Mouse (Mus musculus) heart, adult 18-20 months (tissue): ENCODE results near the gene Gstt3. TPM values are rescaled to one million over a fixed set of nuclear protein-coding genes. Genes with fewer than 3 reads are reported as not detected.
"Not testable (repeated sequence)": the region's sequence is repeated elsewhere in the genome, so short reads cannot be mapped to it uniquely, and the experiment has no call there.

Experiments used
- DNase-seq, 2 experiments: peaks; one replicate each; pipeline ENCODE4 v3.0.0; 2021 to 2022; ENCODE audit warnings: mixed read lengths in 1 of 2
- total RNA-seq, 2 experiments: library from RNA; stranded (reverse); gene quantifications; 2 replicates each; pipeline ENCODE4 v1.2.3; 2021

Gene Gstt3
- total RNA-seq, 2 experiments from 2014 or later: 3.7 to 5.0 TPM

DNA sequence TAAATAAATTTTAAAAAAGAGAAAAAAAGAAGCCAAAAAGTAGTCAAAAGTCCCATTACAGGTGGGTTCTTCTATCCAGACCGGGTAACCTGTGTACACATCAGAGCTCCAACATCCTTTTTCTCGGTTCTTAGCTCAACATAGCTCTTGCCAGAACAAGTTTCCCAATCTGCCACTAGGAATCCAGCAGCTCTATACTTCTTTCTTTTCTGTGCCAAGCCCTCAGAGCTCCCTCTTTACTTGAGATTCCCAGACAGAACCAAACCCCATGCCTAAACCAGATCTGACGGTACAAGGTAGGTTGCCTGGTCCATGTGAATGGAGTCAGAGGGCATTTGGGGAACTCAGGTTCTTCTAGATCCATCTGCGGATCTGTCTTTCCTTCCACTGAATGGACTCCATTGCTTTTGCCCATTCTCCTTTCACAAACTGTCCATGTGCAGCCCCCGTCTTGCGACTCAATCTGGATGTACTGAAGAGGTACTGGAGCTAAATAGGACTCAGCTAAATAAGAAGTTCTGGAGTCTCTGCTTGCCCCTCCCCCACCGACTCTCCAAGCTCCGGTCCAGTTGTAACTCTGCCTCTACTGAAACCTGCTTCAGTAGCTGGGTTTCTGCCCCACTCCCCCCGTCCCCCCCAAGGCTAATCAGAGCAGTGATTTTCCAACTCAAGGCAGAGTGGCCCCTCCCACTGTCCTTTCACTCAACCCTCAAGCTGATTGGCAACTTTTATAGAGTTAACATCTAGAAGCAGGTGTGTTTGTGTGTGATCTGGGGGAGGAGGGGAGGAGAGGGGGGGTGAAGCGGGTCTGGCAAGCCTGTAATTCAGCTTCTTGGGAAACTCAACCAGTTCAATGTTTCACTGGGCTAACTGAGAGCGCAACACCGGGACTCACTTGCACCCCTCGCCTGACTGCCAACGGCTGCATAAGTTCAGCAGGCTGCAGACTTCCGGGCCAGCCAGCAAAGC lies 1.7 kb downstream of the Gstt3 start:
- no peak for DNase-seq

DNA sequence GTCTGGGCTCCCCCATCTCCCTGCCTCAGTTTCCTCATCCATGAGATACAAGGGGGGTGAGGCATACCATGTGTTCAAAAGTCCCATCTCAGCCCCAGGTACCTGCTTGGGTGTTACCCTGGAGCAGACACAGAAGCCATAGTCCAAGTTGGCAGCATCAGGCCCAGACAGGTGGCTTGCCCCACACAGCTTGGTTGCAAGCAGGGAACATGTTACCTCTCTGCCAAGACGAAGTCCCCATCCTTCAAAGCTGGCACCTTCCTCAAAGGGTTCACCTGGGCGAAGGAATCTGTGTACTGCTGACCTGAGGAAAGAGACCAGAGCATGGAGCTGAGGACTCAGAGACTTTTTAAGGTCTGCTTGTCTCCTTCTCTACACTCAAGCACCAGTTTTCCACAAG lies 3.3 kb downstream of the Gstt3 start:
- DNase-seq: no peak

DNA sequence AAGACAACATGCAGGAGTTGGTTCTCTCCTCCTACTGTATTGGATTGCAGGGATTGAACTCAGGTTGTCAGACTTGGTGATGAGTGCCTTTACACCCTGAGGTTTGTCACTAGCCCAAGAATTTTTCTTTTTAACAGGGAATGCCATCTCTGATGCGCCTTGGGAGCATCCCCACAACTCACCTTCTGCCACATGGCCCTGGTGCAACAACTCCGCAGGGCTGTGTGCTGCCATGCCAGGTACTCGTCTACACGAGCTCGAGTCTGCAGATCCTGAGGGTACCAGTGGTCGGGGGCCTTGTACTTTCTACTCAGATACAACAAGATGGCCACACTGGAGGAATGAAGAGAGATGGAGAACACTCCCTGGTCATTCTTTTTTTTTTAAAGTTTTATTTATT lies 4.7 kb downstream of the Gstt3 start:
- DNase-seq: no peak

DNA sequence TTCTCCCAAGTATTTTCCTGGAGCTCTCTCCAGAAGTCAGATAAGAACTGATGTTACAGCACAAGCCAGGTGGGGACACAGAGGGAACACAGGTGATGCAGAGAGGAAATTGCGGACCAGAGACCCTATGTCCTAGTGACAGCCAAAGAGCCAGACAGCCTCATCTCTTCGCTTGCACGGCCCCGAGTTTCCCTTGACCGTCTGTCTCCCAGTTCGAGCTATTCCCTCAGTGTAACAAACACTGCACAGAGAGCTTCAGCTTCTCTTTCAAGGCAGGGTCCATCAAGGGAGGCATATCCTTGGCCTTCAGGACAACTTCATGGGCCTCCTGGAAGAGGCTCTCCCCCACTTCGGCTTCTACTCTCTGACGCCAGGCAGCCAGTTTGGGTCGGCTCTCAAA lies 6.6 kb downstream of the Gstt3 start:
- no peak for DNase-seq

DNA sequence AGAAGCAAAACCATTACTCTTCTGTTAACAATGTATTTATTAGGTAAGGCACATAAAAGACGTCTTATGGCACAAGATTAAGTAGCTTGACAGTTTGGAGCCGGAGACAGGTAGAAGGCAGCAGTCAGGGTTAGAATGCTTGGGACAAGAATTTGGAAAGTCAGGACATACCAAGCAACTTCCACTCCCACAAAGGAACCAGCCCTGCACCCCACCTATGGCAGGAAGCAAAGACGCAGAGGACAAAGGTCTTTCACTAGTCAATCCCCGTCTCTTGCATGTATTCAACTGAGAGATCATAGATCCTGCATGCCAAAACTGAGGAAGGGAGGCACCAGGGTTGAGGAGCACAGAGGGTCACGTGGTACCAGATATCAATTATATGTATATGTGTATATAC lies 7.1 kb downstream of the Gstt3 start:
- DNase-seq: no peak

DNA sequence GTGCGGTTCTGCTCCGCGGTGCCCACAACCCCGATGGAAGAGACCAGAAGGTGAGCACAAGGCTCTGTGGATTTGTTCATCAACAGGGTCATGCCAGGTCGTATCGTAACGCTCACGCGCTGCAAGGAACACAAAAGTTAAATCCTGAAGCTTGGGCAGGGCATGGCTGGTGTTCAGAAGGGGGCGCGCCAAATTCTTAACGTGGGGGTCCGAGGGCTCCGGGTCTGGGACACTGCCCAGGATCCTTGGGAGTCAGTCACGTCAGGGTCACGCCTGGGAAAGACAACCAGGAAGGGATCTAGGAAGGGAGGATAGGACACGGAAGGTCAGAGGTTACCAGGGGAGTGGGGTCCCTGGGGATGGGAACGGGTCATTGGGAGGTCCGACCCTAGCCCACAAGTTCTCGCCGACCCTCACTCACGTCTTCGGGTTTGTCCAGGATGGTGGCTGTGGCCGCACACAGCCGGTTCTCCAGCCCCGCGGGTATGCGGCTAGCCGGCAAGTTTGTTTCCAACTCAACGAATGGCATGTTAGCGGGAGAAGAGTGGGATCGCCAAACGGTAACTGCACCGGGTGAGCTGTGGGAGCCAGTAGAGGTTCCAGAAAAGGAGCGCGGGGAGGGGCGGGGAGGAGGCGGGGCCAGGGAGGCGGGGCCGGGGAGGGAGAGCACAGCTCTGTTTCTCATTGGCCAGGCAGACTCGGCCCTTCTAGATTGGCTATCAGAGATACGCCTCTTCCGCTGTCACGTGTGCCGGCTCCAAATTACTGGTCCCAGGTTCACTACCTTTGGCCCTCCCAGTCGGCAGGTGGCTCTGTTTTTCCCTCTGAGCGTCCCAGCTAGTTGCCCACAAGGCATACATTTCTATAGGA lies 8.2 kb downstream of the Gstt3 start, which contains the start of gene Ddt:
Ddt (minus strand) TSS at position 620 of the 870 bp plus-strand sequence.
- peak; percentile 85 to 92 for DNase-seq

DNA sequence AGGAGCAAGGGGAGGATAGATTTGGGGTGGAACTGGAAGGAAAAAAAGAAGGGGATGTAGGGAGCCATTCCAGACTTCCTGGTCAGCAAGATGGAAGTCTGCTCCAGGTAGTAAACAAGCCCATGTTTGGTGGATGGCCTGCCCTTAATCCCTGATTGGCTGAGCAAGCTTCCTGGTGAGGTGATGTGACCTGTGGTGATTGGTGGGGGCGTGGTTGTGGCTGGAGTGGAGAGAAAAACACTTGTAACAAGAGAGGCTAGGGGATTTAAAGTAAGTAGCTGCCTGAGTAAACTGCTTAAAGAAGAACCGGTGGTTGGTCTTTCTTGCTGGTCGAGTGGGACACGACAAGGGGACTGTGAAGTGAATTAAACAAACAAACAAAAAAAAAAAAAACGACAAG lies 13.5 kb downstream of the Gstt3 start:
- not testable (repeated sequence) for DNase-seq

DNA sequence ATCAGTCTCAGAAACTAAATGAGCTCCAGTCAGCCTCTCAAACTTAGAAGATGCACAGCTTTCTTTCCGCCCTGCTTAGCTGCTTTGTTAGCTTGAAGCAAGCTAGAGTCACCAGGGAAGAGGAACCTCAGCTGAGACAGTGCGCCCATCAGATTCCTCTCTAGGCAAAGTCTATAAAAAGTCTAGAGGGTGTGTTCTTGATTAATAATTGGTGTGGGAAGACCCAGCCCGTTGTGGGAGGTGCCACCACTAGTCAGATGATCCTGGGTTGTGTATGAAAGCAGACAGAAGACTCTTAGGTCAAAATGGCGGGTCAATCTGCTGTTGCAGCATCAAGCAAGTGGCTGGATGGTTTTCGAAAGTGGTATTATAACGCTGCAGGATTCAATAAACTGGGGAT lies 14.4 kb downstream of the Gstt3 start:
- no peak for DNase-seq

DNA sequence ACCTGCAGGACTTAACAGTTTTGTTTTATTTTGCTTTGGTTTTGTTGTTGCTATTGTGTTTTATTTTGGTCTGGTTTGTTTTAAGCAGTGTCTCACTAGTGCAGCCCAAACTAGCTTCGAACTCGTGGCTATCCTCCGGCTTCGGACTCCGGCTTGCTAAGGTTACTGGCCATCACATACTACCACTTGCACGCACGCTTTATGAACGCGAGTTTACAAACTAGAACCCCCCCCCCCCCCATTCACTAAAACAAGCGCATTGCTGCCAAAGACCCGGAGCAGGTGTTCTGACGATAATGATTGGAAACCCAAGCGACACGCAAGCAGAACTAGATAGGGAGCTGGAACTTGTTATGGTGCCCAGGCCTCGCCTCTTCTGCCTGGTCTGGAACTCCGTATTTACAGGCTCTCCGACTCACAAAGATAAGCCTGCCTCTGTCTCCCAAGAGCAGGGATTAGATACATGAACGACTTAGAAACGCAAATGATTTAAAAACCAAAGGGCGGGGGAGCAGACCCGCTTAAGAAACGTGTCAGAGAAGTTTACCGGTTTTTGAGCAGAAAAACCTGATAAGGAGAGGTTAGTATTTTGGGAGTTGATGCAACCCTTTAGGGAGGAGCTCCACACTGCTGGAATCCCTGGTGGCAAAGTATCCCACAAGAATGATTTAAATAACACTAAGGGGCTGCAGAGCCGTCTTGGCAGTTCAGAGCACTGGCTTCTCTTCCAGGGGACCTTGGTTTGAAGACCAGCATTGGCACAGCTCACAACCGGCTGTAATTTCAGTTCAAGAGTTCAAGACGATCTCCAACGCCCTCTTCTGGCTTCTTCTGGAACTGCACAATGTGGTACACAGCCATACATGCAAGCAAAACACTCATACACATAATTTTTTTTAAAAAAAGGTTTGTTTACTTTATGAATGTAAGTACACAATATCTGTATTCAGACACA lies 16.4 kb downstream of the Gstt3 start:
- DNase-seq: peak; percentile 55 to 83

DNA sequence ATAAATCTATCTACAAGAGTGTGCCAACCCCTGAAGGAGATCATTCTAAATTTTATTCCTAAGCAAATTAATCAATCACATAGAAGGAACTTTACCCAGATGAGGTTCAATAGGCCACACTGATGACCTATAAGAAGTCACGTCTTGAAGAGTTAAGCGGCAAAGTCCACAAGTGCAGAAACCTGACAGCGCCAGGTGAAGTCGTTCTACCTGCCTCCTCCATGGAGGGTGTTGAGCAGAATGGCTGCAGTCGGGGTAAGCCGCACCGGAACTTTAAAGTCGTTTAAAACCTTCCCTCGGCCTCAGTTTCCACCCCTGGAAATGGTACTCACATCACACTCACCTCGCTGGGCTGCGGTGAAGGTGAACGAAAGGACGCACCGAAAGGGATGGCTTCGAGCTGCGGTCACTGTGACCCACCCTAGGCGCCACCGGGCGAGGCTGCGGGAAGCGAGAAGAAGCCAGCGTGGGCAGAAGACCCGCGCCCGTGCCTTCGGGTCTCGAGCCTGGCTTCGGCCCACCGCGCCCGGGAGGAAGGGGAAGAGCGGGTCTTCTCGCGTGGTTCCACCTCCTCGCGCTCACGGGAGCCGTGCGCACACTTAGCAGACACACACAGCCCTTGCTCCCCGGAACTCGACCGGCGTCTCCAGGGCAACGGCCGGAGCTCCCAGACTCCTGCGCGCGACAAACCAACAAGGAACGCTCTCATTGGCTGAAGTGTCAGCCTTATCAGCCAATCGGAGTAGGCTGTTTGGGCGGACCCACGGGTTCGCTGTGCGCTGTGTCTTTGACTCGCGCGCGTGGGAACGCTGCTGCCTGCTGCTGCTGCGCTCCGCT lies 17.3 kb downstream of the Gstt3 start, which contains the start of gene Cabin1:
Cabin1 (minus strand) TSS at position 660 of the 837 bp plus-strand sequence.
- DNase-seq: peak; percentile 98

DNA sequence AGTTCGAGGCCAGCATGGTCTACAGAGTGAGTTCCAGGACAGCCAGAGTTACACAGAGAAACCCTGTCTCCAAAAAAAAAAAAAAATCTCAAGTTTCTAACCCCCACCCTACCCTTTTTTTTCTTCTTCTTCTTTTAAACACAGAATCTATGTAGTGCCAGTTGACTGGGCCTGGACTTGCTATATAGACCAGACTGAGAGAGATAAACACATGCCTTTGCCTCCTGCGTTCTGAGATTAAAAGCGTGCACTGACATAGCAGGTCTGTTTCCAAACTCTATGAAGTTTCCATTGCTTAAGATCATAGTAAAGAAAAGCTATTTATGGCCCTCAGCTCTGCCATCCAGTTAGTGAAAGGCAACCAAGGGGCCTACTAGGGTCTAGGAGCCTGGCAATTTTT lies 18.8 kb downstream of the Gstt3 start:
- no peak for DNase-seq

DNA sequence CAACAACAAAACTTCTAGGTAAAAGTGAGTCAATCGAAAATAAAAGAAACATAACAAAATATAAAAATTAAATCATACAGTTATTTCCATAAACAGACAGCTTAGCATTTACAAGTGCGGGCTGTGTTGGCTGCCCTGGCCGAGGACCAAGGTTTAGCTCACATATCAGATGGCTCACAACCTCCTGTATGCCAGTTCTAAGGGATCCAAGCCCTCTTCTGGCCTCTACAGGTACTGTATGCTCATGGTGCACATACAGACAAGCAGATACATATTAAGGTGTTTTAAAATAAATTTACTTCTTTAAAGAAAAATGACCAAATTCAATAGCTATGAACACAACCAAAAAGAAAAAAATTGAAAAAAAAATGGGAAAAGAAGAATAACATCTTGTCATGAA lies 20.9 kb downstream of the Gstt3 start:
- DNase-seq: no peak

DNA sequence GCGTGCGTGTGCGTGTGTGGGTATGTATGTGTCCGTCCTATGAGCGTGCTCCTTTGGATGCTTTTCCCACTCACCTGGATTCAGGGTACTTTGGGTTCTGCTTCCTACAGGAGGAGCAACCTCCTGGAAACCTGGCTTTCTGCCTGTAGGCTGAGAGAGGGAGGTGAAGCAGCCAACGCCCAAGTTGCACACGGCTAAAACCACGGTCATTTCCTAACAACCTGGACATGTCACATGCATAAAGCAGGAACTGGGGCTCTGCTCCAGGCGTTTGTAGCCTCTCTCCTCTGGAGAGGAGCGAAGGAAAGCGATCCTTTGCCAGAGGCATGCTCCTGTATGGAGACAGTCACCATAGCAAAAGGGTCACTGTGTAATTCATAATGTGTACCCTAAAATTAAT lies 24.5 kb downstream of the Gstt3 start:
- DNase-seq: no peak

DNA sequence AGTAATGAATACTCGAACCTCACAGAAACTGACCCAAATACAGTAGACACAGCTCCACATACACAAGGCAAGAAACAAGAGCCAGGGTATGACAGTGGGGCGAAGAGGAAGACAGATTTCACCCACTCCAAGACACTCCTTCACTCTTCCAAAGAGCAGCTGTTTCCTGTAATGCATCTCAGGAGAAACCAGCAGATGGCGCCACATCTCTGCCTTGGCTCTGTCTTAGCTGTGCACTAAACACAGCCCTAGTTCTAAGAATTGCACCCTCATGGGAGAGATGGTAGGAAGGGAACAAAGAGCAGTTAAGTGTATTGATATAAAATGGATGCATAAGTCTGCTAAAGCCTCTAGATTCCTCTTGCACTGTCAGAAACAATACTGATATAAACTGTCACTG lies 37.2 kb downstream of the Gstt3 start:
- peak; percentile 77 to 91 for DNase-seq

DNA sequence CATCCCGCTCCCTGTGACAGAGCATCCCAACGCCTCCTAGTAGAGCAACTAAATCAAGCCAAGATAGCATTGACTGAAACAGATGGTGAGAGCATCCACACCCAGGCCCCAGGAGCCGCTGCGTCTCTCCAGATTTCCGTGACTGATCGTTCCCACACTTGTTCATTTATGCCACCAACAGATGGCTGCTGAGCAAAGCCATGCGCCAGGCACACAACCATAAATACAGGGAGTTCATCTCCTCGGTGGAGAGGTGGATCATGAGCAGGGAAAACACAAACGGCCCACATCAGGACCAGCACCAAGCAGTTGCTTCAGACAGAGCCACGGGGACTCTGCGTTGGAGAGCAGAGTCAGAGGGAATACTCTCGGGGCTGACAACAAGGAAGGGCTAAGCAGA lies 37.8 kb downstream of the Gstt3 start:
- no peak for DNase-seq

DNA sequence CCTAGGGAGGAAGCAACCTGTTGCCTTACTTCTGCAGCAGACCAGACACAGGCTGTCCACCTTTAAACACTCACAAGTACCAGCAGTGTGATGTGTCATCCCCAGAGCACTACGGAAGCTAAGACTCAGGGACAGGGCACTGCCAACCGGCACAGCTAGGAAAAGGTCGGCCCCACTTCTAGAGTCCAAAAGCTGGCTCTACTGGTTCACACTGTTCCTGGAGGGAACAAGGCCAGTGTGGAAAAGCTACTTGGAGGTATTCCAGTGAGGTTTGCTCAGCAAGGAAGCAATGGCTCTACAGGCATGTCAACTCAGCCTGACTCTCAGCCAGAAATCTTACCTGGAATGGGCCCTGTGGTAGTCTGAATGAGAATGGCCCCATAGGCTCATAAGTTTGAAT lies 40.3 kb downstream of the Gstt3 start:
- no peak for DNase-seq

DNA sequence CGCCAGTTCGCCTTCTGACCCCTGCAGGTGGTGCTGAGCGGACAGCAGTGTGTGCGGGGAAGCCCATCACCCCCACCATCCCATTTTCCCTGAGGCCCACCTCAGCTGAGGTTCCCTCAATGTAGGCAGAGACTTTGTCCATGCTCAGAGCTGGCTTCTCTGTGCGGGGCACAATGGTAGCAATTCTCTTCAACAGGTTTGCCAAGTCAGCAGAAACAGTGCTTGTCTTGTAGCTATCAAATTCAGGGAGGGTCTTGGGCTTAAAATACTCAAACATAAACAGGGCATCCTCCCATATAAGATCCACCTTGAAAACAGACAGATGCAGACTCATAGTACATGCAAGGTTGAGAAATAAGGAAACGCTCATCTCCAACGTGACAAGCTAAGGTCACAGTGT lies 55.8 kb downstream of the Gstt3 start:
- DNase-seq: no peak
